Mouse (Mus musculus) intestine, embryonic 16.5 days (tissue): ENCODE measurements at regions not wholly inside any gene's neighbourhood (a gene's known extent, or its start where the extent isn't known, plus 50 kb on each side); places are given as distances from the start of the nearest gene placed in this dataset.
"Not testable (repeated sequence)": the region's sequence is repeated elsewhere in the genome, so short reads cannot be mapped to it uniquely, and the experiment has no call there.

ENCODE experiments used
- ATAC-seq: fragments of 200-750 bp; cut with Nextera tagmentation; 2 replicates; pipeline ENCODE4 v1.8.0; 2017; ENCODE audit warnings: moderate TSS enrichment, moderate library complexity
- H3K27ac ChIP-seq: fragments of 300-500 bp; sonication (generic); 2 replicates; pipeline ENCODE4 v1.5.1; 2014; ENCODE audit warnings: mild to moderate bottlenecking, low read length
- H3K27me3 ChIP-seq: fragments of 300-500 bp; sonication (generic); replicated peaks from 2 replicates; pipeline ENCODE4 v1.6.1; 2014; ENCODE audit warnings: low read length, control low read depth, mixed read lengths; ENCODE audit not compliant: control insufficient read depth, insufficient read depth
- H3K36me3 ChIP-seq: fragments of 300-500 bp; sonication (generic); 2 replicates; pipeline ENCODE4 v1.6.1; 2014; ENCODE audit warnings: low read length, control low read depth; ENCODE audit not compliant: control insufficient read depth, insufficient read depth
- H3K4me1 ChIP-seq: fragments of 300-500 bp; sonication (generic); 2 replicates; pipeline ENCODE4 v1.6.1; 2014; ENCODE audit warnings: low read length, control low read depth, mixed read lengths; ENCODE audit not compliant: control insufficient read depth, insufficient read depth
- H3K4me2 ChIP-seq: fragments of 300-500 bp; sonication (generic); 2 replicates; pipeline ENCODE4 v1.6.1; 2014; ENCODE audit warnings: low read depth, low read length, control low read depth
- H3K4me3 ChIP-seq: fragments of 300-500 bp; sonication (generic); 2 replicates; pipeline ENCODE4 v1.5.1; 2014; ENCODE audit warnings: mild to moderate bottlenecking, low read length
- H3K9ac ChIP-seq: fragments of 300-500 bp; sonication (generic); 2 replicates; pipeline ENCODE4 v1.6.1; 2014; ENCODE audit warnings: low read depth, low read length
- H3K9me3 ChIP-seq: fragments of 300-500 bp; sonication (generic); 2 replicates; pipeline ENCODE4 v1.6.1; 2016; ENCODE audit warnings: low read length, control low read depth; ENCODE audit not compliant: control insufficient read depth
- WGBS: fragments of 180-500 bp; shearing (Covaris S2); extraction: QIAGEN DNeasy Blood & Tissue Kit; methylation state at CpG from one replicate; pipeline ENCODE4 v1.1.7; 2014; 5-methylcytosine and 5-hydroxymethylcytosine counted together

DNA sequence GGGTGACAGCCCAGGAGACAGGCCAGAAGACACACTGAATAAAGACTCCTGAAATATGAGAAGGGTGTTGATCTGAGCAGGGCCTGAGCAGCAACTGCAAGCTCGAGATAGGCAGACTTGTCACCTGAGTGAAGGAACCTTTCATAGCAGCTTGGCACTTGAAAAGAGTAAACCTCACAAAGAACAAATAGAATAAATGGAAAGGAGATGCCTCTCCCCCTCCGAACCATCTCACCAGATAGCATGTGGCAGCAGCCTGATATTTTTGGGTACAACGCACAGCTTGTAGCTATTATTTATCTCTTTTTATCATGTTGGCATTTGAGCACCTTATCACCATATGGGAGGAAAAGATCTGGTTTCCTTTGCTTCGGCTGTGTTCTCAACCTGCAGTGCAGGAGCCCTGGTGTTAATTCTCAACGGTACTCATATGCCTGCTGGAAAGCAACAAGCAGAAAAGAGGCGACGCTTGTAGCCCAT lies 88.0 kb upstream of the Nabp1 start:
- Histone ChIP-seq H3K36me3 (no peaks in the 10 kb centered on the region), H3K4me2 (no peak overlapping the region), H3K4me3 (no peak overlapping the region), H3K9me3 (no peaks in the 10 kb centered on the region), H3K4me1 (no peaks in the 10 kb centered on the region), H3K27me3 (no peaks in the 10 kb centered on the region), H3K9ac (no peak overlapping the region), H3K27ac (no peak overlapping the region)
- WGBS, result 58% methylated on average over 7 of the region's 7 CpGs
- ATAC-seq, result no peak

DNA sequence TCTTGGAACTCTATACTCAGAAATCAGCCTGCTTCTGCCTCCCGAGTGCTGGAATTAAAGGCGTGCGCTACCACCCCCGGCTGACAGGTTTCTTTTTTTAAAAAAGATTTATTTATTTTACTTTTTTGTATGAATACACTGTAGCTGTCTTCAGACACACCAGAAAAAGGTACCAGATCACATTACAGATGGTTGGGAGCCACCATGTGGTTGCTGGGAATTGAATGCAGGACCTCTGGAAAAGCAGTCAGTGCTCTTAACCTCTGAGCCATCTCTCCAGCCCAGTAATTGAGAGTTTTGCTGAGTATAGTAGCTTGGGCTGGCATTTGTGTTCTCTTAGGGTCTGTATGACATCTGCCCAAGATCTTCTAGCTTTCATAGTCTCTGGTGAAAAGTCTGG lies 78.4 kb upstream of the Nabp1 start:
- H3K4me2 ChIP-seq, ATAC-seq, H3K9ac ChIP-seq, H3K9me3 ChIP-seq, H3K4me1 ChIP-seq, H3K27ac ChIP-seq, H3K36me3 ChIP-seq, H3K4me3 ChIP-seq, H3K27me3 ChIP-seq: not testable (repeated sequence)
- WGBS, result 96% methylated on average over 4 of the region's 4 CpGs

DNA sequence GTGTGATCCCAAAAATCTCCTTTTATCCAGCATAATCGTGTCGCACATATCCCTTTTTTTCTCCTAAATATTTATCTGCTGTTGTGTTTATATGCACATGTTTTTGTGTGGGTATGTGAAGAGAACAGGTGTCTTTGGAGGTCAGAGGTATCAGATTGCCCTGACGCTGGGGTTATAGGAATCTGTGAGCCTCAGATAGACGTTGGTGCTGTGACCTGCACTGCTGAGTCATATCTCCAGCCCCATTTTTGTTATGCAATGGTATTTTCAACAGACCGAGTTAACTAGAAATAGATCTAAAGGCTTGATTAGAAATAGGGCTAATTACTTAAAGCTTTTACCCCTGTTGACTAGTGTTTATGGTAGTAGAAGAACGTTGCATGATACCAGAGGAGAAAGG lies 75.5 kb upstream of the Nabp1 start:
- 53% methylated on average over 6 of the region's 6 CpGs for WGBS
- Histone ChIP-seq H3K27me3 (no peaks in the 10 kb centered on the region), H3K36me3 (no peaks in the 10 kb centered on the region), H3K4me1 (no peaks in the 10 kb centered on the region), H3K9me3 (no peaks in the 10 kb centered on the region), H3K9ac (no peak overlapping the region), H3K4me2 (no peak overlapping the region), H3K27ac (no peak overlapping the region), H3K4me3 (no peak overlapping the region)
- no peak for ATAC-seq

DNA sequence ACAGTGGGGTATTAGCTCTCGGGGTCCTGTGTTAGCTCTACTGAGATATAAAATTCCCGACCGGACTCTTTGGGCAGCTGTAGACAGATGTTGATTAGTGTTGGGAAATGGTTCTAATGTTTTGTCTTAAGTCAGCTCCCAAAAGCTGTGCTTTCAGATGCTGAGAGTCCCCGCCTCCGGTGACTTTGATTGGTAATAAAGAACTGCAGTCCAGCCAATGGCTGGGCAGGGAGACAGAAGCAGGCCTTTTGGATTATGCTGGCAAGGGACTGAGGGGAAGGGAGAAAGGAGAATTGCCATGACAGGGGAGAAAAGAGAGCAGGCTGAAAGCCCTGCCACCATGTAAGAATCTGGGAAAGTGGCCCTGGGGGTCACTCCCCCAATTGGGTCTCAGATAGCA lies 73.4 kb upstream of the Nabp1 start:
- no peak overlapping the region for H3K9ac ChIP-seq
- 55% methylated on average over 5 of the region's 5 CpGs for WGBS
- no peak overlapping the region for H3K4me2 ChIP-seq
- H3K36me3 ChIP-seq, result no peaks in the 10 kb centered on the region
- H3K9me3 ChIP-seq, result no peaks in the 10 kb centered on the region
- no peaks in the 10 kb centered on the region for H3K27me3 ChIP-seq
- H3K4me1 ChIP-seq, result no peaks in the 10 kb centered on the region
- H3K4me3 ChIP-seq, result no peak overlapping the region
- H3K27ac ChIP-seq, result no peak overlapping the region
- no peak for ATAC-seq

DNA sequence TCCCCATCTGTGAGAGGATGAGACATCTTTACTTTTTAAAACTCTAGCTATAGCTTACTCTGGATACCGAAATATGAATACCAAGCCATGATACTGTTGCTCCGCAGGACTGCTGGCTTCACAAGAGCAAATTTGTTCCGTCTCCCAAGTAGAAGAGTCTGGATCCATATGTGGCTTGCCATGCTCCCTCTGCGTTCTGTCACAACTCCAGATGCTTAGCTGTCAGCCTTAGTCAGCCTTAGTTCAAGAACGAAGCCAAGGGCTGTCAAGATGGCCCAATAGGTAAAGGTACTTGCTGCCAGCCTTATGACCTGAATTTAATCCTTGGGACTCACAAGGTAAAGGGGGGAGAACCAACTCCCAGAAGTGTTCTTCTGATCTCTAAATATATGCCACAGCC lies 64.6 kb upstream of the Nabp1 start:
- Histone ChIP-seq H3K9ac (no peak overlapping the region), H3K36me3 (no peaks in the 10 kb centered on the region), H3K27ac (no peak overlapping the region), H3K9me3 (no peaks in the 10 kb centered on the region), H3K4me1 (no peaks in the 10 kb centered on the region; the same call in 1 of the 2 replicates), H3K4me2 (no peak overlapping the region), H3K4me3 (no peak overlapping the region), H3K27me3 (no peaks in the 10 kb centered on the region)
- WGBS, result 86% methylated on average over 5 of the region's 5 CpGs
- ATAC-seq, result no peak

DNA sequence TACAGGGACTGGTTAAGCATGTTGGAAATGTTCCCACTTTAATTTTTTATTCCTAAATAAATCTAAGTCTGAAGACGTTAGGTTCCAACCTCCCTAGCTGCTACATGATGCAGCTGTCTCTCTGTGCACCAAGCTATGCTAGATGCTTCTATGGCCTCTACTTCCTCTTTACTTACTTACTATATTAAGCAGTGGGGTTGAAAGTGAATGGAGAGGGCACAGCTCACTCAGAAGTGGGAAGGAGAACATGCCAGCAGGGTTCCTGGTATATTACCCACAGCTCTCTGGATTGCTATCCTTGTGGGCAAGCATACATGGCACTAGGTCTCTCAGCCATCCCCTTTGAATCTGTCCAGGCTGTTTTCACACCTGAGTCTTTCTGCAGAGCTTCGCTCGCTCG lies 61.4 kb upstream of the Nabp1 start:
- Histone ChIP-seq H3K27ac (peak overlapping the region; percentile 36; the same call in 1 of the 2 replicates), H3K4me2 (no peak overlapping the region), H3K9me3 (no peaks in the 10 kb centered on the region), H3K4me3 (no peak overlapping the region), H3K27me3 (no peaks in the 10 kb centered on the region), H3K36me3 (no peaks in the 10 kb centered on the region), H3K4me1 (no peaks in the 10 kb centered on the region; the same call in 1 of the 2 replicates), H3K9ac (no peak overlapping the region)
- WGBS, result 62% methylated on average over 4 of the region's 4 CpGs
- ATAC-seq, result peak; percentile 62; the same call in 1 of the 2 replicates

DNA sequence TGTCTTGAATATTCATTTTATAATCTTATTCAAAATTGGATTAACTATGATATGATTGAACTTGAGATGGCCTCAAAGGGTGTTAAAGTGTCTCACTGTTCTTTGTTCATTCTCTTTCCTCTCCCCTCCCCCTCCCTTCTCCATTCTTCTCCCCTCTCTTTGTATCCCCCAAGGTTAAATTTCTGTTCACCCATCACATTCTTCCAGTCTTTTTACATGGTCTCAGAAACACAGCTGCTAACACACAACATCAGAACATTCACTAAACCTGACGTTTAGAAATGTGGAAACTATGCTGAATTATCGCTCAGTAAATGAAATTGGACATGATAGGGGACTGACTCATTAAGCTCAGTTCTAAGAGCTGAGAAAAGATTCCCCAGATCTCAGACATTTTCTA lies 60.6 kb upstream of the Nabp1 start:
- 52% methylated on average over 2 of the region's 2 CpGs for WGBS
- no peak overlapping the region for H3K27ac ChIP-seq

DNA sequence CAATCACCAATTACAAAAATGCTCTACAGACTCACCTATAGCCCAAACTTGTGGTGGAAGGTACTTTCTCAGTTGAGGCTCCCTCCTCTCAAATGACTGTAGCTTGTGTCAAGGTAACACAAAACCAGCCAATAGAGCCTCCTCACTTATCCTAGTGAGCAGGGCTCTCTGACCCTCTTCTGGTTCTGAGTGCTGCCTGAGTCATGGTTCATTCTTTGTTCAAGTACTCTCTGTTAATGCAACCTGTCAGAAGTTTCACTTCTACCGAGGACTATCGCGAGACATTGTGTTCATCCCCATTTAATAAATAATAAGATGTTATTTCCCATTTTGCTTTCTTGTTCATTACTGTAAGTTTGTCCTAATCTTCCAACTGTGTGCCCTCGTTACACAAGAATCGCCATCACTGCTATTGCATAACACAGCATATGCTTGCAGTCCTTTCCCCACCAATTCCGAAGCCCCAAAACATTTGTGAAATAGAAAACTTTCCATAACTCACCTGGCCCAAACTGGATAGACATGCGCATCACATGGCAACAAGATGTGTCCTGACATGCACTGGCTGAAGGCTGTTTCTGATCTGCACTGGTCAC lies 59.6 kb upstream of the Nabp1 start:
- Histone ChIP-seq H3K4me3 (no peak overlapping the region), H3K4me2 (no peak overlapping the region), H3K27me3 (no peaks in the 10 kb centered on the region), H3K9ac (no peak overlapping the region), H3K4me1 (no peaks in the 10 kb centered on the region; the same call in 1 of the 2 replicates), H3K9me3 (no peaks in the 10 kb centered on the region), H3K27ac (no peak overlapping the region), H3K36me3 (no peaks in the 10 kb centered on the region)
- 90% methylated on average over 7 of the region's 7 CpGs for WGBS
- ATAC-seq, result no peak

More for the DNA sequence above, 60.6 kb upstream of the Nabp1 start:
- no peak overlapping the region for H3K4me2 ChIP-seq
- ATAC-seq, result no peak
- no peak overlapping the region for H3K9ac ChIP-seq
- H3K36me3 ChIP-seq, result no peaks in the 10 kb centered on the region
- no peaks in the 10 kb centered on the region for H3K9me3 ChIP-seq
- no peak overlapping the region for H3K4me3 ChIP-seq
- H3K4me1 ChIP-seq, result no peaks in the 10 kb centered on the region; the same call in 1 of the 2 replicates
- H3K27me3 ChIP-seq, result no peaks in the 10 kb centered on the region

DNA sequence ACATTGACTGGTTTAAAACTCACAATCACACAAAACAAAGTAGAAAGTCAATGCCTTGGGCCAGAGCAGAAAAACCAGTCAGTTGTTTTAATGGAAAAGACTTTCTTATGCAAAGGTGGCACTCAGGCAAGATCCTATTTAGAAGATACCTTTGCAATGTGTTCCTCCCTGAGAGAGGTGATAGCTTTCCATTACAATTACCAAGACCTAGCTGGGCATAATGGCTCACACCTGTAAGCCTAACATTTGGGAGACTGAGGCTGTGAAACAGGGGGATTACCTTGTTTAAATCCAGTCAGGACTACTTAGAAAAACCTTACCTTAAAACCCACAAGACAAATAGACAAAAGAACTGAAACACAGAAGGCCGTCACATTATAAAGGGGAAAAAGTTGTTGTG lies 57.9 kb upstream of the Nabp1 start:
- 94% methylated on average over 1 of the region's 1 CpGs for WGBS
- Histone ChIP-seq H3K27me3 (no peaks in the 10 kb centered on the region), H3K36me3 (no peaks in the 10 kb centered on the region), H3K9ac (no peak overlapping the region), H3K4me2 (no peak overlapping the region), H3K27ac (no peak overlapping the region), H3K4me3 (no peak overlapping the region), H3K4me1 (no peaks in the 10 kb centered on the region; the same call in 1 of the 2 replicates), H3K9me3 (no peaks in the 10 kb centered on the region)
- ATAC-seq, result no peak

DNA sequence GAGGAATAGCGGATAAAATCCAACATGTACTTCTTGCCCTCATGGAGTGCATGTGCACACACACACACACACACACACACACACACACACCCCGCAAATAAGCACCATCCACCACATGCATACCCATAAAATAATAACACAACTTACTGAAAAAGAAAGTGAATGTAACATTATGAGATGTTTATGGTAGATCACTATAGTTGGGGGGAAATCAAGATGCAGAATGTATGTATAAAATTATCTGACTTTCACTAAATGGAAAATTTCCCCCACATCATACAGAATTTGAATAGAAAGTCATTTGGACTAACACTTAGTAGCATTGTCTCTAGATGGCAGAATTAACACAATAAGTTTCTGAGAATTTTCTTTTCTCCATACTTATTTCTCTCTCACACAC lies 57.2 kb upstream of the Nabp1 start:
- Histone ChIP-seq H3K9ac (no peak overlapping the region), H3K4me2 (no peak overlapping the region), H3K4me3 (no peak overlapping the region), H3K4me1 (no peaks in the 10 kb centered on the region; the same call in 1 of the 2 replicates), H3K27ac (no peak overlapping the region), H3K27me3 (no peaks in the 10 kb centered on the region), H3K36me3 (no peaks in the 10 kb centered on the region), H3K9me3 (no peaks in the 10 kb centered on the region)
- ATAC-seq, result no peak
- 98% methylated on average over 2 of the region's 2 CpGs for WGBS
